Mouse (Mus musculus) cerebellum, adult (tissue): ENCODE measurements around the gene Kcns1.
"Not testable (repeated sequence)": the region's sequence is repeated elsewhere in the genome, so short reads cannot be mapped to it uniquely, and the experiment has no call there.

Experiments
- ATAC-seq: cut with Nextera tagmentation; 2 replicates; pipeline ENCODE4 v1.9.2; 2017; ENCODE audit warnings: mild to moderate bottlenecking, moderate library complexity, mixed read lengths; ENCODE audit not compliant: insufficient number of reproducible peaks, low FRiP score, low TSS enrichment

The Kcns1 gene

GRCm38 (mm10) chr2:164170902-164171301 lies at the start of gene Kcns1:
Kcns1 (minus strand) TSS chr2:164171113.
- no peak for ATAC-seq

- ATAC-seq: no peak
Measured at GRCm38 (mm10) chr2:164219295-164219694, 48.4 kb upstream of the Kcns1 start.

GRCm38 (mm10) chr2:164212711-164213110 lies 41.8 kb upstream of the Kcns1 start:
- no peak for ATAC-seq

GRCm38 (mm10) chr2:164210892-164211291 lies 40.0 kb upstream of the Kcns1 start:
- ATAC-seq: no peak

GRCm38 (mm10) chr2:164206676-164207075 lies 35.8 kb upstream of the Kcns1 start:
- peak; percentile 98 for ATAC-seq

- not testable (repeated sequence) for ATAC-seq
Measured at GRCm38 (mm10) chr2:164206011-164206410, 35.1 kb upstream of the Kcns1 start.

- ATAC-seq: no peak
Measured at GRCm38 (mm10) chr2:164199626-164200327, 28.9 kb upstream of the Kcns1 start, which contains the start of gene Wfdc15a. Wfdc15a (minus strand) TSS chr2:164200130.

GRCm38 (mm10) chr2:164196700-164196990 lies 25.7 kb upstream of the Kcns1 start:
- no peak for ATAC-seq

GRCm38 (mm10) chr2:164195971-164196699 lies 25.2 kb upstream of the Kcns1 start:
- ATAC-seq: no peak

GRCm38 (mm10) chr2:164194959-164195630 lies 24.2 kb upstream of the Kcns1 start:
- ATAC-seq: no peak

- ATAC-seq: no peak
Measured at GRCm38 (mm10) chr2:164192279-164192678, 21.4 kb upstream of the Kcns1 start.

- no peak for ATAC-seq
Measured at GRCm38 (mm10) chr2:164190576-164190975, 19.7 kb upstream of the Kcns1 start, which contains the start of gene Wfdc12. Wfdc12 (minus strand) TSS chr2:164190608.

GRCm38 (mm10) chr2:164188722-164189121 lies 17.8 kb upstream of the Kcns1 start:
- no peak for ATAC-seq

GRCm38 (mm10) chr2:164184145-164184719 lies 13.3 kb upstream of the Kcns1 start:
- no peak for ATAC-seq

- ATAC-seq: no peak
Measured at GRCm38 (mm10) chr2:164183340-164183739, 12.4 kb upstream of the Kcns1 start.

- ATAC-seq: no peak
Measured at GRCm38 (mm10) chr2:164182692-164183255, 11.9 kb upstream of the Kcns1 start, which contains the start of gene Wfdc5. Wfdc5 (minus strand) TSS chr2:164182742.

GRCm38 (mm10) chr2:164180770-164181169 lies 9.9 kb upstream of the Kcns1 start:
- ATAC-seq: no peak

- ATAC-seq: no peak
Measured at GRCm38 (mm10) chr2:164180124-164180523, 9.2 kb upstream of the Kcns1 start.

- no peak for ATAC-seq
Measured at GRCm38 (mm10) chr2:164177831-164178230, 6.9 kb upstream of the Kcns1 start.

GRCm38 (mm10) chr2:164175850-164176249 lies 4.9 kb upstream of the Kcns1 start:
- no peak for ATAC-seq
